ENCODE assay signal across 9 mouse cellular contexts in genomic region chr9:95194158-95194557, GRCm38 (mm10).
A peak's percentile ranks its signal among the peaks of the same experiment; 100 is the strongest.
DNase-seq lines count a peak whose midpoint lies in the region; ATAC-seq lines count a peak whose summit lies in the region.
"Had no signal": no experiment of that assay in that cellular context is flagged by ENCODE, and none has a peak within 500 bp of the region (broad histone marks: within the 10 kb centered on the region; RNA-seq: fewer than 3 reads in every experiment).

No protein-coding gene starts in this region.

- H3K27me3 ChIP-seq in heart, embryonic 12.5 days (replicated peaks), result peaks cover 25% of the 10 kb centered on the region
- H3K27me3 ChIP-seq: liver, embryonic 15.5 days had no signal

- H3K27ac ChIP-seq in heart, embryonic 12.5 days (ENCODE audit: poor library complexity, severe bottlenecking), result peak overlapping the region; percentile 85
- H3K27ac ChIP-seq: liver, embryonic 15.5 days had no signal

- no peak overlapping the region for H3K4me3 ChIP-seq in heart, embryonic 12.5 days
- H3K4me3 ChIP-seq: liver, embryonic 15.5 days had no signal

- H3K4me1 ChIP-seq in heart, embryonic 12.5 days (replicated peaks), result peaks cover 37% of the 10 kb centered on the region

- ATAC-seq in heart, embryonic 12.5 days (ENCODE audit: insufficient number of reproducible peaks, low FRiP score), result peak; percentile 78

- no peaks in the 10 kb centered on the region for H3K9me3 ChIP-seq in heart, embryonic 12.5 days (replicated peaks)
- H3K9me3 ChIP-seq: liver, embryonic 15.5 days had no signal

- peak; percentile 51 for DNase-seq in testis, postnatal 10 days (ENCODE audit: low spot score)
- DNase-seq in testis, postnatal 14 days (ENCODE audit: low spot score), result no peak
- peak; percentile 79 to 81 for DNase-seq in kidney, postnatal 25 days
- peak; percentile 60 for DNase-seq in yolk sac, embryonic 10.5 days (ENCODE audit: low spot score)
- no peak for DNase-seq in MN1 (ENCODE audit: low spot score)
- DNase-seq in cerebellum, postnatal 25 days, result no peak
- no peak for DNase-seq in layer of hippocampus, adult 18-20 months (ENCODE audit: low spot score in 2 of 2)

- WGBS in heart, embryonic 12.5 days, result 28% methylated on average over 5 of the region's 5 CpGs

- no peak overlapping the region for H3K4me2 ChIP-seq in heart, embryonic 12.5 days
- H3K4me2 ChIP-seq: liver, embryonic 15.5 days had no signal

- H3K9ac ChIP-seq in heart, embryonic 12.5 days, result no peak overlapping the region
- H3K9ac ChIP-seq: liver, embryonic 15.5 days had no signal

- no peaks in the 10 kb centered on the region for H3K36me3 ChIP-seq in heart, embryonic 12.5 days
- H3K36me3 ChIP-seq: liver, embryonic 15.5 days had no signal

Comparison
In these comparisons a context has a peak if more than half of its experiments do, and no peak if none do; other contexts are left out.
1. DNase-seq: peak in testis, postnatal 10 days (single experiment), kidney, postnatal 25 days (2 of 2) and yolk sac, embryonic 10.5 days (single experiment); none in testis, postnatal 14 days (single experiment), MN1 (single experiment), cerebellum, postnatal 25 days (0 of 2) and layer of hippocampus, adult 18-20 months (0 of 2).